Mouse (Mus musculus) cerebellum, adult 2 months (tissue): Measurements from ENCODE around the gene Gad2.

Experiments
- CTCF ChIP-seq: fragments of 200-500 bp; IDR thresholded peaks from 2 replicates; pipeline ENCODE4 v1.5.1; 2011; ENCODE audit warnings: low read depth, mild to moderate bottlenecking, control low read depth, low read length, moderate library complexity, borderline replicate concordance; ENCODE audit not compliant: insufficient read depth
- POLR2A ChIP-seq: fragments of 200-500 bp; IDR thresholded peaks from 2 replicates; pipeline ENCODE4 v1.6.1; 2011; ENCODE audit warnings: low read length, control low read depth, borderline replicate concordance; ENCODE audit not compliant: insufficient read depth

DNA sequence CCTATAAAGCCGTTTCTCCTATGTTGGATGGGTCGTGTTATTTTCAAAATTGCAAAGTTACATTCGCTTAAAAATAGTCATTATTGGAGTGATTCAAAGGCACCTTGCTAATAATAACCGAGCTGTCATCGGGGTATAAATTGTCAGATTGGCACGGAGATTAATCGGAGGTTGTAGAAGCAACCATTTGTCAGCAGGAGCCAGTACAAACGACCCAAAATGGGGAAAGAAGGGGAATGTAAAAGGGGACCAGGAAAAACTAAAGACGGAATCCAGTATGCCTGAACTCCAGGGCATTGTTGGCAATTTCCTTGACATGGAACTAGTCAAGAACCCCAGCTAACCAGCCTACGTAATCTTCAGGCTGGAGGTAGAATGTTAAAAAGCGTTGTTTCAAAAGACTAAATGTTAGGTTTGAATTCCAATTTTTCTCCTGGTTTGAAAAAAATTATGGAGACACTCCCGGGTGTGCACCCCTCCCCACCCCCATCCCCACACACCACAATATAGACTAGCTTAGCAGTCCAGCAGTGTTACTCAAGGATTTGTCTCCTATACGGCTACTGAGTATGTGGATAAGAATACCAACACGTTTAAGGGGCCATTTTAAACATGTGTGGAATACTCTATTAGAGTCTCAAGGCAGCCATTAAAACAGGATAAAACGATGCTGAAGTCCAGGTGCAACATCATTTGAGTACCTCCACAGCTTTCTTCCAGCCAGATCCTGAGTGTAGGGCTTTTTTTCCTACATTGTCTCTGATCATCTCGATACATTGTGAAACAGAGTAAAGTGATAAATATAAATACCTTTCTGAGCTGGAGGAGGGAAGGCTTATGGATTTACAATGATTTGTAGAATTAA is 3.3 kb downstream of the Gad2 start:
- TF ChIP-seq CTCF: no peak
- no peak for TF ChIP-seq POLR2A
